Mouse (Mus musculus) midbrain, postnatal 0 days (tissue): ENCODE results near the gene Tinagl1. TPM values are rescaled to one million over a fixed set of nuclear protein-coding genes. Genes with fewer than 3 reads are reported as not detected.

Experiments used
- ATAC-seq: fragments of 200-750 bp; cut with Nextera tagmentation; 2 replicates; pipeline ENCODE4 v1.8.0; 2017; ENCODE audit warnings: moderate number of reproducible peaks, mild to moderate bottlenecking, moderate TSS enrichment, moderate library complexity; ENCODE audit not compliant: low FRiP score
- DNase-seq: peaks from one replicate; pipeline ENCODE4 v3.0.0-alpha.2; 2015; ENCODE audit warnings: low spot score
- H3K27ac ChIP-seq: fragments of 300-500 bp; sonication (generic); 2 replicates; pipeline ENCODE4 v1.5.1; 2014; ENCODE audit warnings: low read depth, mild to moderate bottlenecking, low read length, mixed read lengths
- H3K27me3 ChIP-seq: fragments of 300-500 bp; sonication (generic); 2 replicates; pipeline ENCODE4 v1.6.1; 2014; ENCODE audit warnings: low read length, control low read depth, mixed read lengths; ENCODE audit not compliant: insufficient read depth
- H3K36me3 ChIP-seq: fragments of 300-500 bp; sonication (generic); 2 replicates; pipeline ENCODE4 v1.6.1; 2014; ENCODE audit warnings: low read length, control low read depth, mixed read lengths; ENCODE audit not compliant: insufficient read depth
- H3K4me1 ChIP-seq: fragments of 300-500 bp; sonication (generic); 2 replicates; pipeline ENCODE4 v1.6.1; 2014; ENCODE audit warnings: mild to moderate bottlenecking, control low read depth, antibody characterized with exemption, low read length, mixed read lengths; ENCODE audit not compliant: insufficient read depth
- H3K4me2 ChIP-seq: fragments of 300-500 bp; sonication (generic); 2 replicates; pipeline ENCODE4 v1.6.1; 2014; ENCODE audit warnings: low read depth, mild to moderate bottlenecking, low read length, mixed read lengths; ENCODE audit not compliant: poor library complexity, severe bottlenecking
- H3K4me3 ChIP-seq: fragments of 300-500 bp; sonication (generic); 2 replicates; pipeline ENCODE4 v1.5.1; 2014; ENCODE audit warnings: low read depth, mild to moderate bottlenecking, low read length, moderate library complexity
- H3K9ac ChIP-seq: fragments of 300-500 bp; sonication (generic); replicated peaks from 2 replicates; pipeline ENCODE4 v1.6.1; 2014; ENCODE audit warnings: mild to moderate bottlenecking, low read length, moderate library complexity, mixed read lengths; ENCODE audit not compliant: poor library complexity, severe bottlenecking
- H3K9me3 ChIP-seq: fragments of 300-500 bp; sonication (generic); 2 replicates; pipeline ENCODE4 v1.6.1; 2016; ENCODE audit warnings: low read length, control low read depth
- CTCF ChIP-seq: IDR thresholded peaks from 2 replicates; pipeline ENCODE4 v1.5.1; 2016; ENCODE audit warnings: antibody characterized with exemption, mild to moderate bottlenecking
- WGBS: fragments of 180-500 bp; shearing (Covaris S2); extraction: QIAGEN DNeasy Blood & Tissue Kit; methylation state at CpG from one replicate; pipeline ENCODE4 v1.1.7; 2014; 5-methylcytosine and 5-hydroxymethylcytosine counted together
- polyA plus RNA-seq: library from polyadenylated mRNA; unstranded; fragments of >200 nt; fragmentation: Nextera tagmentation; extraction: Ambion mirVana; gene quantifications from 2 replicates; pipeline ENCODE4 v1.2.1, GENCODE M21; 2015
- total RNA-seq: library from RNA; depleted of rRNA; stranded (reverse); fragments of >200 nt; gene quantifications from 2 replicates; pipeline ENCODE4 v1.2.3, GENCODE M21; 2014

Tinagl1 gene
- total and polyA plus RNA-seq, 2 experiments from 2014 or later: 2.9 to 7.5 TPM

DNA sequence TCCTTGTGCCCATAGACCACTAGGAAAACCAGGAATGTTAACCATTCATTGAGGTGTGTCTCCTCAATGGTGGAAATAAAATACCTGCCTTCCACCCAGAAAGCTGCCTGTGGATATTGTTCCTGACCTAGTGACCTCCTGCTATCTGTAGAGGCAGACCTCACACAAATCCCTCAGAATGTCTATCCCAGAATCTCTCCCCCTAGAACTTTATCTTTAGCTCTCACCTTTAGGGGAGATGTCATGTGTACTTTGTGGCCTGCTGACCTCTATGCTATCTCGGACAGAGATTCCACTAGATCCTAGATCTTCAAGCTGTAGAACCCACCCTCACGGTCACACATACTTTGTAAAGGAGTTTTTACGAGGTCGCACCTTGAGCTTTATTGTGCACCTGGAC lies 38.3 kb upstream of the Tinagl1 start:
- TF ChIP-seq CTCF: no peak
- no peak overlapping the region for H3K4me2 ChIP-seq
- 89% methylated on average over 4 of the region's 4 CpGs for WGBS
- no peaks in the 10 kb centered on the region for H3K4me1 ChIP-seq
- no peak overlapping the region for H3K9ac ChIP-seq
- H3K27me3 ChIP-seq: no peaks in the 10 kb centered on the region
- no peak overlapping the region for H3K4me3 ChIP-seq
- no peaks in the 10 kb centered on the region for H3K9me3 ChIP-seq
- H3K36me3 ChIP-seq: no peaks in the 10 kb centered on the region
- H3K27ac ChIP-seq: no peak overlapping the region
- ATAC-seq: no peak
- DNase-seq: no peak

DNA sequence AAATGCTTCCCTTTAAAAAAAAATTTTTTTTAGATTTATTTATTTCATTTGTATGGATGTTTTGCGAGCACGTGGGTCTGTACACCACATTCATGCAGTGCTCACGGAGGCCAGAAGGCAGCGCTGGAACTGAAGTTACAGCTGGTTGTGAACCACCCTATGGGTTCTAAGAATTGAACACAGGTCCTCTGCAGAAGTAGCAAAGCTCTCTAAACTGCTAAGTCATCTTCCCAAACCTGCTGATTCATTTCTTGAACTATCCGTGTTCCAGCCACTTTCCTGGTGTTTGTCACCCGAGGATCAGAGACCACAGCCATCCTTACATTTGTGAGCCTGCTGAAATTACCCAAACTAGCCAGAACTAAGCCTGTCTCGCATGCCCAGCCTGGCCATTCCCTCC lies 37.5 kb upstream of the Tinagl1 start:
- no peaks in the 10 kb centered on the region for H3K27me3 ChIP-seq
- ATAC-seq: no peak
- TF ChIP-seq CTCF: no peak

DNA sequence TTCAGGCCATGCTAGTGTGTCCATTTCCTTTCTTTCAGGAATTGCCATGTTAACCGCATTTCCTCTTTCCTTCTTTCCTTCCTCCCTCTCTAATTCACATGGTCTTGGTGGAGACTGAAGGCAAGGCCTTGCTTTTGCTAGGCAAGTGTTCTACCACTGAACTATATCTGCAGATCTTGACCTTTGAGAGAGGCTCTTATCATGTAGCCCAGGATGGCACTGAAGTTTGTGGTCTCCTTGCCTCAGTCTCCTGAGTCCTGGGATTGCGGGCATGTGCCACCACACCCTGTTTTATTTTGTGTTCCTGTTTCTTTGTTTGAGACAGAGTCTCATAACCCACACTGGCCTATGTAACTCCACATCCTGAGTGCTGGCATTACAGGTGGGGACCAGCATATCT lies 36.9 kb upstream of the Tinagl1 start:
- ATAC-seq (no peak), DNase-seq (no peak)
- H3K9ac ChIP-seq: no peak overlapping the region
- no peak overlapping the region for H3K27ac ChIP-seq
- H3K4me3 ChIP-seq: no peak overlapping the region
- 84% methylated on average over 2 of the region's 2 CpGs for WGBS
- no peaks in the 10 kb centered on the region for H3K4me1 ChIP-seq
- H3K27me3 ChIP-seq: no peaks in the 10 kb centered on the region
- H3K9me3 ChIP-seq: no peaks in the 10 kb centered on the region
- H3K36me3 ChIP-seq: no peaks in the 10 kb centered on the region
- TF ChIP-seq CTCF: no peak
- no peak overlapping the region for H3K4me2 ChIP-seq

More for the DNA sequence above, 37.5 kb upstream of the Tinagl1 start:
- Histone ChIP-seq H3K4me2 (no peak overlapping the region), H3K9me3 (no peaks in the 10 kb centered on the region), H3K9ac (no peak overlapping the region), H3K4me1 (no peaks in the 10 kb centered on the region), H3K36me3 (no peaks in the 10 kb centered on the region), H3K4me3 (no peak overlapping the region), H3K27ac (no peak overlapping the region)
- no peak for DNase-seq
- 78% methylated on average over 7 of the region's 7 CpGs for WGBS

DNA sequence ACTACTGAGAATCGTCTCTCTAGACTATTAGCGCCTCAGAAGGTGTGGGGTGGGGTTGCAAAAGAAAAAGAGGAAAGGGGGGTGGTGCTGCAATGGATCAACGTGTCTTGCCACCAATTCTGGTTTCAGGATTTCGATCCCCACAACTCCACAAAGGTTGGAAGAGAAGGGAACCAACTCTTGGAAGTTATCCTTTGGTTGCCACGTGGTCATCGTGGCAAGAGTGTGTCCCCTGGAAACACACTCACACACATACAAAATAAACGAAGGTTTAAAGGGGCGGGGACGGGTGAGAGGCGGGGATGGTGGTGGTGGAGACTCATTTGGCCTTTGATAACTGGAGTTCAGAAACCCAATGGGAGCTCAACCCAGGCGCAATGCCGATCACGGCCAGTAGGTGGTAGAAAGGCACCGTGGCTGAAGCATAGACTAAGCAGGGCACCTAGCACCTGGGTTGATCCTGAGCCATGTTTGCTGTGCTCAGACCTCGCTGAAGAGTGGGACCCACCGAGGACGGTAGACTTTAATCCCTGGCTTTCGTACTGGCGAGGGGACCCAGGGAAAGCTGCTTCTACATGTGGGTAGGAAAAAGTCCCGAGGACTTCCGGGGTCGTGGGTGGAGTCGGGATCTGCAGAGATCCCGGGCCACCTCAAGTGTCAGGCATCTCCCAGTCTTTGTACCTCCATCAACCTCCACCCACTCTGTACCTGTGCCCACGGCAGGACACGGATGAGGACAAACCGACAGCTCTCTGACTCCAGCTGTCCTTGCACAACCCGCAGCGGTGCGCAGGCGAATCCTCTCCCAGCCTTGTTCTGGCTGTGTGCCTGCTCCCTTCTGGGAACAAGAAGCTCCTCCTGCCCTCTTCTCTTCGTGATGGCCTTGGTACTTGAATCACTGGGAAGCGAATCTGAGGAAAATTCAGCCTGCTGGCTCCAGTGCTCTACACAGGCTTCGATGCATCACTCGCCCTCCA lies 24.1 kb upstream of the Tinagl1 start:
- Histone ChIP-seq H3K36me3 (no peaks in the 10 kb centered on the region), H3K9ac (peak overlapping the region; percentile 47), H3K4me2 (peak overlapping the region; percentile 52), H3K4me3 (peak overlapping the region; percentile 26), H3K27me3 (no peaks in the 10 kb centered on the region), H3K27ac (no peak overlapping the region), H3K9me3 (no peaks in the 10 kb centered on the region), H3K4me1 (peaks cover 5% of the 10 kb centered on the region; the same call in 1 of the 2 replicates)
- WGBS: 14% methylated on average over 35 of the region's 35 CpGs
- ATAC-seq (peak; percentile 74), DNase-seq (peak; percentile 82)
- peak; percentile 96 for TF ChIP-seq CTCF

DNA sequence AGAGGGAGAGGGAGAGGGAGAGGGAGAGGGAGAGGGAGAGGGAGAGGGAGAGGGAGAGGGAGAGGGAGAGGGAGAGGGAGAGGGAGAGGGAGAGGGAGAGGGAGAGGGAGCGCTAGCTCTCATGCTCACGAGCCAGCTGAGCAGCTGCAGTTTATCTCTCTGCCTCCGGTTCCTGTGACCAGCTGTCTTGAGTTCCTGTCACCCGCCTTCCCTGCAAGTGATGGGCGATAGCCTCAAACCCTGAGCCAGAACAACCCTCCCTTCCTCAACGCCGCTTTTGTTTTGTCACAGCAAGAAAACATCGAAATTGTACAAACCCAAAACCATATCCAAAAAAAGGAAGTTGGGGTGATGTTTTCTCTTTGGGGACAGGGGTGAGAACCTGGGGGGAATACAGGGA lies 21.6 kb upstream of the Tinagl1 start:
- ATAC-seq (no peak), DNase-seq (no peak)
- no peaks in the 10 kb centered on the region for H3K36me3 ChIP-seq
- H3K4me2 ChIP-seq: no peak overlapping the region
- 86% methylated on average over 8 of the region's 8 CpGs for WGBS
- no peaks in the 10 kb centered on the region for H3K27me3 ChIP-seq
- TF ChIP-seq CTCF: no peak
- no peak overlapping the region for H3K27ac ChIP-seq
- no peak overlapping the region for H3K9ac ChIP-seq
- H3K4me3 ChIP-seq: no peak overlapping the region
- peaks cover 5% of the 10 kb centered on the region; the same call in 1 of the 2 replicates for H3K4me1 ChIP-seq
- no peaks in the 10 kb centered on the region for H3K9me3 ChIP-seq

DNA sequence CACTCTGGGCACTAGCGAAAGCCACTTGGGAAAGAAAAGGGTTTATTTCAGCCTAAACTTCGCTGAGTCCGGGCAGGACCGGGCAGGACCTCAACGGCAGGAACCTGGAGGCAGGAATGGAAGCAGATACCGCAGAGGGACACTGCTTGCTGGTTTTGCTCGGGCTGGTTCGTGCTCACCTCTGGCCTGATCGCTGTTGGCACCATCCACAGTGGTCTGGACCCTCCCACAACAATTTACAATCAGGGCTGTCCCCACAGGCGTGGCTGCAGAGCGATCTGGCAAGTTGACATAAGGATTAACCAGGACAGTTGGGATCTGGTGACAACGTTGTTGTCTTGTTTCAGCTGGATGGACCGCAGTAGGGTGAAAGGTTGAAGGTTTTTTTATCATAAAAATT lies 21.0 kb upstream of the Tinagl1 start:
- no peak overlapping the region for H3K9ac ChIP-seq
- DNase-seq: no peak
- no peak overlapping the region for H3K4me2 ChIP-seq
- H3K4me3 ChIP-seq: no peak overlapping the region
- H3K27ac ChIP-seq: no peak overlapping the region
- 76% methylated on average over 13 of the region's 13 CpGs for WGBS
- H3K27me3 ChIP-seq: no peaks in the 10 kb centered on the region
- no peaks in the 10 kb centered on the region for H3K36me3 ChIP-seq
- no peak for TF ChIP-seq CTCF
- peaks cover 5% of the 10 kb centered on the region; the same call in 1 of the 2 replicates for H3K4me1 ChIP-seq
- no peaks in the 10 kb centered on the region for H3K9me3 ChIP-seq
- ATAC-seq: no peak
